Mouse (Mus musculus): ENCODE data around the gene Dydc2. TPM values are rescaled to one million over a fixed set of nuclear protein-coding genes. Genes with fewer than 3 reads are reported as not detected.

Dydc2 gene
- polyA plus RNA-seq, 1 experiment from 2014 or later: 0.58 TPM

DNA sequence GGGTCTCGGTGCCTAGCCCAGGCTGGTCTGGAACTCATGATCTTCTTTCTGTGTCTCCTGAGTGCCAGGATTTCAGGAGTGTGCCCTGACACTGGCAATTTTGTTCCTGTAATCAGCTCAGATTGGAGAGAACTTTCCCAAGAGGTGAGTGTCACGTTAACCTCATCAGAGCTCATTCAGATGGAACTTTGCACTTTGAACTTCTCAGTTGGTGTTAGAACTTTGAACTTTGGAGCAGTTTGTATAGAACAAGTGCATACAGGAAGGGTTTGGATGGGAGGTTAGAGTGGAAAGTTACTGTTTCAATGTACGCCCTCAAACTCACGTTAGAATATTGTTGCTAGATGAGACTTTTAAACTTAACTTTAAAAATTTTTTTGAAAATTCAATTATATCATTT, 39.7 kb downstream of the Dydc2 start:
- Histone ChIP-seq H3K27ac (ENCODE audit: low read depth, low read length) (no peak overlapping the region), H3K4me3 (ENCODE audit: low read depth, low read length) (no peak overlapping the region)
- WGBS: 76% methylated on average over 4 of the region's 4 CpGs

DNA sequence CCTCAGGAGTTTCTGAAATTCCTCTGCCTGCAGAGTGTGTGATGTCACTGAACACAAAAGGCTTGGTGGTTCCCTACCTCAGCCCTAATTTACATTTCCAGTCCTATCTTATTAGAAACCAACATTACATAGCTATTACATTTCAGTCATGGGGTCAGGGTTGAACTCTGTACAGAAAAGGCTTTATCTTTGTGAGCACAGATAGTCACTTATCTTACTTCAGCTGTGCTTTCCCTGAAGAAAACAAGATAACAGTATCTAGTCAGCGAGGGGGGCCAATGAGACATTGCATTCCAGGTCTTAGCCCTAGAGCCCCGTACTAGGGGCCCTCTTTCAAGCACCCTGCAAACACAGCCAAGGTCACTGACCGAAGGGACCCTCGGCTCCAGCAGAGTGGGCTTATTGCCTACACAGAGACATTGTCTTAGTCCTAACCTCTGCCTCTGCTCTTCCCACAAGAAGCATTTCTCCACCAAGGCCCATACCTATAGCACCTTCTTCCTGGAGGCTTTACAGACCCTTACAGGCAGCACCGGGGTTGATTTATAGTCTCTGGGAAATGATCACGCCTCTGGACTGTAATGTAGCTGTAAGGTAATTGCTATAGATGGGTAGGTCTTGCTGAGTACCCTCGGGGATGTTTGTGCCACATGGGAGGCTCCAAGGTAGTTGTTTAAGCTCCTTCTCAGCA, 43.3 kb downstream of the Dydc2 start:
- Histone ChIP-seq H3K27me3 (ENCODE audit: control insufficient read depth, insufficient read depth, low read length) (no peaks in the 10 kb centered on the region), H3K36me3 (ENCODE audit: control insufficient read depth, insufficient read depth, low read length) (no peaks in the 10 kb centered on the region), H3K4me3 (ENCODE audit: low read depth, low read length) (no peak overlapping the region), H3K4me1 (ENCODE audit: control insufficient read depth, insufficient read depth, low read length) (no peaks in the 10 kb centered on the region), H3K27ac (ENCODE audit: low read depth, low read length) (no peak overlapping the region), H3K9ac (ENCODE audit: low read length) (no peak overlapping the region), H3K9me3 (ENCODE audit: control insufficient read depth, low read length) (no peaks in the 10 kb centered on the region), H3K4me2 (ENCODE audit: low read depth) (no peak overlapping the region)
- 77% methylated on average over 7 of the region's 7 CpGs for WGBS
- DNase-seq (ENCODE audit: low spot score): no peak
- ATAC-seq (ENCODE audit: insufficient read depth, low FRiP score, low TSS enrichment): no peak

More for the DNA sequence above, 39.7 kb downstream of the Dydc2 start:
- DNase-seq (ENCODE audit: low spot score) (no peak), ATAC-seq (ENCODE audit: insufficient read depth, low FRiP score, low TSS enrichment) (no peak)
- H3K9me3 ChIP-seq (ENCODE audit: control insufficient read depth, low read length): no peaks in the 10 kb centered on the region
- H3K4me2 ChIP-seq (ENCODE audit: low read depth): no peak overlapping the region
- no peaks in the 10 kb centered on the region for H3K36me3 ChIP-seq (ENCODE audit: control insufficient read depth, insufficient read depth, low read length)
- no peaks in the 10 kb centered on the region for H3K4me1 ChIP-seq (ENCODE audit: control insufficient read depth, insufficient read depth, low read length)
- H3K27me3 ChIP-seq (ENCODE audit: control insufficient read depth, insufficient read depth, low read length): no peaks in the 10 kb centered on the region
- H3K9ac ChIP-seq (ENCODE audit: low read length): no peak overlapping the region

DNA sequence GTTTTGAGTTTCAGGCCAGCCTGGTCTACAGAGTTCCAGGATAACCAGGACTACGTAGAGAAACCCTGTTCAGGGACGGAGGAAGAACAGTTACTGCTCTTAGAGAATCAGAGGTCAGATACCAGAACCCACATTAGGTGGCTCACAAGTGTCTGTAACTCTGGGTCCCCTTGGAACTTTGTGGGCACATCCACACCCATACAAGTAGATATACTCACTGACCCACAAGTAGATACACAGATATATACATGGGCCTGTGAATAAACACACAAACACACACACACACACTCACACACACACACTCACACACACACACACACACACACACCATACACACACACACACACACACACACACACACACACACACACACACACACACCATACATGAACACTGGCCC, 43.9 kb downstream of the Dydc2 start:
- no peaks in the 10 kb centered on the region for H3K36me3 ChIP-seq (ENCODE audit: control insufficient read depth, insufficient read depth, low read length)

DNA sequence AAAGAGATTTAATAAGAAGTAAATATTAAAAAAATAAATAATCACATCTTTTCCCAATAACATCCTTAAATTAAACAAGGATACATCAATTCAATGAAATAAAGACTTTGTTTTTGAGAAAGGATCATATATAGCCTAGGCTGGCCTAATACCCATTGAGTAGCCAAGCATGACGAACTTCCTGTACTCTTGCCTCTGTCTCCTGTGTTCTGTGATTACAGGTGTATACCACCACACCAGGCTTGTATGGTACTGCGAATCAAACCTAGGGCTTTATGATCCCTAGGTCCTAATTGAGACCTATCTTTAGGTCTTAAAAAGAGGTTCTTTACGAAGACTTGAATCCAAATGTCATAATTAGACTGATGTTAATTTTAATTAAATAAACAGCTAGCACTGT, 47.8 kb downstream of the Dydc2 start:
- Histone ChIP-seq H3K27ac (ENCODE audit: low read depth, low read length) (no peak overlapping the region), H3K27me3 (ENCODE audit: control insufficient read depth, insufficient read depth, low read length) (no peaks in the 10 kb centered on the region), H3K4me3 (ENCODE audit: low read depth, low read length) (no peak overlapping the region), H3K9me3 (ENCODE audit: control insufficient read depth, low read length) (no peaks in the 10 kb centered on the region), H3K4me2 (ENCODE audit: low read depth) (no peak overlapping the region), H3K9ac (ENCODE audit: low read length) (no peak overlapping the region), H3K4me1 (ENCODE audit: control insufficient read depth, insufficient read depth, low read length) (no peaks in the 10 kb centered on the region), H3K36me3 (ENCODE audit: control insufficient read depth, insufficient read depth, low read length) (no peaks in the 10 kb centered on the region)
- DNase-seq (ENCODE audit: low spot score) (no peak), ATAC-seq (ENCODE audit: insufficient read depth, low FRiP score, low TSS enrichment) (no peak)
- 89% methylated on average over 3 of the region's 3 CpGs for WGBS

More for the DNA sequence above, 43.9 kb downstream of the Dydc2 start:
- no peak overlapping the region for H3K9ac ChIP-seq (ENCODE audit: low read length)
- H3K27me3 ChIP-seq (ENCODE audit: control insufficient read depth, insufficient read depth, low read length): no peaks in the 10 kb centered on the region
- no peak overlapping the region for H3K27ac ChIP-seq (ENCODE audit: low read depth, low read length)
- no peaks in the 10 kb centered on the region for H3K4me1 ChIP-seq (ENCODE audit: control insufficient read depth, insufficient read depth, low read length)
- H3K4me2 ChIP-seq (ENCODE audit: low read depth): no peak overlapping the region
- H3K9me3 ChIP-seq (ENCODE audit: control insufficient read depth, low read length): no peaks in the 10 kb centered on the region
- no peak overlapping the region for H3K4me3 ChIP-seq (ENCODE audit: low read depth, low read length)
- no peak for DNase-seq (ENCODE audit: low spot score)
- 100% methylated on average over 2 of the region's 2 CpGs for WGBS
- no peak for ATAC-seq (ENCODE audit: insufficient read depth, low FRiP score, low TSS enrichment)

DNA sequence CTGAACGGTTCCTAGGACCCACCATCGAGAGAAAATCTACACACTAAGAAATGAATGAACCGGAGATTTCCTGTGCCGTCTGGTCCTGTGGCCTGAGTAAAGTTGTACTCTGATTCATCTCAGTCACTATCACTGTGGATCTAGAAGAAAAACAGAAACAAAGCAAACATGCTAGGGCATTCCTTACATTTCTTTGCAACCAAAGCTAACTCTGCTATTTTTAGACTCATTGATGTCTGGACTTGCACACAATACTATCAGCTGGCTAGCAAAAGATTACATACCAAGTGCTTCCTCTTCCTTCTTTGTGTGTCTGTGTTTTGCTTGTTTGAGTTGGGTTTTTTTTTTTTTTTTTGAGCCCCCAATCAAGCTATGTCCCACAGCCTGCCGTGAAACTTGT, 51.5 kb downstream of the Dydc2 start:
- no peak overlapping the region for H3K27ac ChIP-seq (ENCODE audit: low read depth, low read length)
- H3K27me3 ChIP-seq (ENCODE audit: control insufficient read depth, insufficient read depth, low read length): no peaks in the 10 kb centered on the region
- H3K9me3 ChIP-seq (ENCODE audit: control insufficient read depth, low read length): no peaks in the 10 kb centered on the region
- no peak overlapping the region for H3K4me2 ChIP-seq (ENCODE audit: low read depth)
- H3K9ac ChIP-seq (ENCODE audit: low read length): no peak overlapping the region
- H3K4me3 ChIP-seq (ENCODE audit: low read depth, low read length): no peak overlapping the region
- 89% methylated on average over 5 of the region's 5 CpGs for WGBS
- ATAC-seq (ENCODE audit: insufficient read depth, low FRiP score, low TSS enrichment) (no peak), DNase-seq (ENCODE audit: low spot score) (no peak)
- H3K4me1 ChIP-seq (ENCODE audit: control insufficient read depth, insufficient read depth, low read length): no peaks in the 10 kb centered on the region
- H3K36me3 ChIP-seq (ENCODE audit: control insufficient read depth, insufficient read depth, low read length): no peaks in the 10 kb centered on the region

DNA sequence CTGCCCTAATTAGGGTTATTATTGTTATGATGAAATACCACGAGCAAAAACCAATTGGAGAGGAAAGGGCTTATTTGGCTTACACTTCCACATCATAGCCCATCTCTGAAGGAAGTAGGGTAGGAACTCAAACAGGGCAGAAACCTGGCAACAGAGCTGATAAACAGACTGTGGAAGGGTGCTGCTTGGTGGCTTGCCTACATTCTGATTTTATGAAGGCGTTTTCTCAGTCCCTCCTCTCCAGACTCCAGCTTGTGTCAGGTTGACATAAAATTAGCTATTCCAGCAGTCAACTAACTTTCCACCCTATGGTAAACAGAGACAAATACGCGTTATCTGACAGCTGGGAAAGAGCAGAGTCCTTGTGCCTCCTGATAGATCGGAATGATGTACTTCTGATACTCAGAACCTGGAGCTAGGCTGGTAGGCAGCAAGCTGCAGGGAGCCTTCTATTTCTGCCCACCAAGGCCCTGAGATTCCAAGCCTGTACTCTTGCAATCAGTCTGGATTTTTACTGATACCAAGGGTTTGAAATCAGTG, 54.2 kb downstream of the Dydc2 start:
- no peaks in the 10 kb centered on the region for H3K9me3 ChIP-seq (ENCODE audit: control insufficient read depth, low read length)
- 75% methylated on average over 5 of the region's 5 CpGs for WGBS

DNA sequence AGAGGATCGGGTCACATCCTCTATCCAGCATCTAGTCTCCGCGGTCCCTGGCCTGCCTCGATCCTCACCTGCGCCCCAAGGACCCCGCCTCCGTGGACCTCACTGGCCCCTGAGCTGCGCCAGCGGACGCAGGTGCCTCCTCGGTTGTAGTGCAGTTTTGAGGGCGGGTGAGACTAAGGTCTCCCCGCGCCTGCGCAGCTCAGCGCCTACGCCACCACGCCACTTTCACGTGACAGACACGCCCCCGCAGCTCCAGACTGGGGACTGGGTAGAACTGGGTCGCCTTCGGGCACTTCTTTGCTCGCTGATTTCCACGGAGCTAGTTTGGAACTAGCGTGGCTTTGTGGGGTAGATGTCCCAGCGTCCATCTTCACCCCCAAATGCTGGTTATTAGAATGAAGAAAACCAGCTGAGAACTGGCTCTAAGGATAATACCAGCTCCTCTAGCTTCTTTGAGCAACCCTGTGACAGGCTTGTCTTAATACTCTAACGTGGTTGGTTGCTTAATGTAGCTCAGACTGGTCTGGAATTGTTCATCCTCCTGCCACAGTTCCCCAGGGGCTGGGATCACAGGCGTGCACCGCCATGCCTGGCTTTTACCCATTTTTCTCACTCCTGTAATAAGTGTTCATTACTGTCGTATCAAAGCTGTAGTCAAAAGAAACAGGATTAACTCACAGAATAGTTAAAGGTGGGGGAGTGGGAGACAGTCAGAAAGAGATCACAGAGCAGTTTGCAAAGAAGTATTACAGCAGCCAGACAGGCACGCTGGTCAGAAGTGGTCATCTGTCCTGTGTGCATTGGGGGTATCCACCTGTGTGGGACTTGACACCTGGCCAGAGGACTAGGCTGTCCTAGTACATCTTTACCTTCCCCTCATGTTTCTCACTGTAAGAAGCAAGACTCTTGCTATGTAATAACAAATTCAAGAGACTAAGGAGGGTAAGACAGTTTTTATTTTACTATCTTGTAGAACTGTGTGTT, 55.1 kb downstream of the Dydc2 start, which contains the start of gene Fam213a:
Gene Fam213a, minus strand, starts transcription at position 159 of the 984 bp plus-strand sequence.
- peak within 1 kb of the TSS; percentile 84 for H3K4me2 ChIP-seq (ENCODE audit: low read depth)
- 8% methylated on average over 32 of the region's 32 CpGs for WGBS
- no peaks in the 10 kb centered on the region for H3K36me3 ChIP-seq (ENCODE audit: control insufficient read depth, insufficient read depth, low read length)
- H3K9me3 ChIP-seq (ENCODE audit: control insufficient read depth, low read length): no peaks in the 10 kb centered on the region
- no peaks in the 10 kb centered on the region for H3K27me3 ChIP-seq (ENCODE audit: control insufficient read depth, insufficient read depth, low read length)
- DNase-seq (ENCODE audit: low spot score): peak; percentile 91
- H3K9ac ChIP-seq (ENCODE audit: low read length): peak within 1 kb of the TSS; percentile 74
- no peak within 1 kb of the TSS for H3K27ac ChIP-seq (ENCODE audit: low read depth, low read length)
- ATAC-seq (ENCODE audit: insufficient read depth, low FRiP score, low TSS enrichment): peak; percentile 97
- H3K4me1 ChIP-seq (ENCODE audit: control insufficient read depth, insufficient read depth, low read length): no peaks in the 10 kb centered on the region
- H3K4me3 ChIP-seq (ENCODE audit: low read depth, low read length): peak within 1 kb of the TSS; percentile 57

More for the DNA sequence above, 54.2 kb downstream of the Dydc2 start:
- H3K4me1 ChIP-seq (ENCODE audit: control insufficient read depth, insufficient read depth, low read length): no peaks in the 10 kb centered on the region
- H3K9ac ChIP-seq (ENCODE audit: low read length): no peak overlapping the region
- ATAC-seq (ENCODE audit: insufficient read depth, low FRiP score, low TSS enrichment) (no peak), DNase-seq (ENCODE audit: low spot score) (no peak)
- no peak overlapping the region for H3K27ac ChIP-seq (ENCODE audit: low read depth, low read length)
- no peaks in the 10 kb centered on the region for H3K27me3 ChIP-seq (ENCODE audit: control insufficient read depth, insufficient read depth, low read length)
- no peaks in the 10 kb centered on the region for H3K36me3 ChIP-seq (ENCODE audit: control insufficient read depth, insufficient read depth, low read length)
- no peak overlapping the region for H3K4me3 ChIP-seq (ENCODE audit: low read depth, low read length)
- no peak overlapping the region for H3K4me2 ChIP-seq (ENCODE audit: low read depth)

DNA sequence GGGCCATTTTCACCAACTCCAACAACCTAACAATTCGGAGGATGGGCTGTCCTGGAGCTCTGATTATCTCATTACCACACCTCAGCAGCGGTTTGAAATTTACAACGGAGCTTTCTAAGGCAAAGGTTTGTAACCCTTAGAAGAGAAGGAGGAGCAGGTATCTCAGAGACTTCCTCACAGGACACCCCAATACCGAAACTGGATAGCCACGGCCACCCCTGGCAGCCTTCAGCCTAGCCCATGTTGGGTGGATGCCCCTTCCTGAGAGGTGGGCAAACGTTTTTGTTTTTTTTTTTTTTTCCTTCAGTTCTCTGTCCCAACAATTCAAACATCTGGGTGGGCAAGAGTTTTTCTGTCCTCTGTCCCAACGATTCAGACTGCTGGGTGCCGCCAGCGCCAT, 55.9 kb downstream of the Dydc2 start:
- WGBS: 19% methylated on average over 9 of the region's 9 CpGs
- Histone ChIP-seq H3K9ac (ENCODE audit: low read length) (peak overlapping the region; percentile 74), H3K27me3 (ENCODE audit: control insufficient read depth, insufficient read depth, low read length) (no peaks in the 10 kb centered on the region), H3K4me3 (ENCODE audit: low read depth, low read length) (peak overlapping the region; percentile 57), H3K4me2 (ENCODE audit: low read depth) (peak overlapping the region; percentile 84), H3K4me1 (ENCODE audit: control insufficient read depth, insufficient read depth, low read length) (no peaks in the 10 kb centered on the region), H3K9me3 (ENCODE audit: control insufficient read depth, low read length) (no peaks in the 10 kb centered on the region), H3K27ac (ENCODE audit: low read depth, low read length) (no peak overlapping the region), H3K36me3 (ENCODE audit: control insufficient read depth, insufficient read depth, low read length) (no peaks in the 10 kb centered on the region)
- peak; percentile 14; the same call in 1 of the 2 replicates for ATAC-seq (ENCODE audit: insufficient read depth, low FRiP score, low TSS enrichment)
- DNase-seq (ENCODE audit: low spot score): no peak
